Mouse (Mus musculus) intestine, postnatal 0 days (tissue): Measurements from ENCODE around the gene Phactr4. TPM values are rescaled to one million over a fixed set of nuclear protein-coding genes. Genes with fewer than 3 reads are reported as not detected.

Experiments used
- ATAC-seq: fragments of 200-750 bp; cut with Nextera tagmentation; 2 replicates; pipeline ENCODE4 v1.8.0; 2017; ENCODE audit warnings: mild to moderate bottlenecking, moderate TSS enrichment, moderate library complexity
- H3K27ac ChIP-seq: fragments of 300-500 bp; sonication (generic); 2 replicates; pipeline ENCODE4 v1.5.1; 2014; ENCODE audit warnings: mild to moderate bottlenecking, low read depth, low read length, moderate library complexity
- H3K27me3 ChIP-seq: fragments of 300-500 bp; sonication (generic); replicated peaks from 2 replicates; pipeline ENCODE4 v1.6.1; 2014; ENCODE audit warnings: low read length, mixed read lengths; ENCODE audit not compliant: control insufficient read depth, insufficient read depth
- H3K36me3 ChIP-seq: fragments of 300-500 bp; sonication (generic); 2 replicates; pipeline ENCODE4 v1.6.1; 2014; ENCODE audit warnings: mild to moderate bottlenecking, moderate library complexity; ENCODE audit not compliant: control insufficient read depth, insufficient read depth
- H3K4me1 ChIP-seq: fragments of 300-500 bp; sonication (generic); replicated peaks from 2 replicates; pipeline ENCODE4 v1.6.1; 2014; ENCODE audit warnings: antibody characterized with exemption, low read length, mixed read lengths; ENCODE audit not compliant: control insufficient read depth, insufficient read depth
- H3K4me2 ChIP-seq: fragments of 300-500 bp; sonication (generic); replicated peaks from 2 replicates; pipeline ENCODE4 v1.6.1; 2014; ENCODE audit warnings: low read depth, mild to moderate bottlenecking, moderate library complexity
- H3K4me3 ChIP-seq: fragments of 300-500 bp; sonication (generic); 2 replicates; pipeline ENCODE4 v1.5.1; 2014; ENCODE audit warnings: low read depth, low read length
- H3K9ac ChIP-seq: fragments of 300-500 bp; sonication (generic); 2 replicates; pipeline ENCODE4 v1.6.1; 2014; ENCODE audit warnings: mild to moderate bottlenecking, low read depth, low read length
- H3K9me3 ChIP-seq: fragments of 300-500 bp; sonication (generic); 2 replicates; pipeline ENCODE4 v1.6.1; 2016; ENCODE audit warnings: mixed run types; ENCODE audit not compliant: control insufficient read depth
- CTCF ChIP-seq: sonication (generic); IDR thresholded peaks from 2 replicates; pipeline ENCODE4 v1.5.1; 2016; ENCODE audit warnings: low read depth, mild to moderate bottlenecking, control low read depth, antibody characterized with exemption, moderate library complexity
- WGBS: fragments of 180-500 bp; shearing (Covaris S2); extraction: QIAGEN DNeasy Blood & Tissue Kit; methylation state at CpG from one replicate; pipeline ENCODE4 v1.1.7; 2014; 5-methylcytosine and 5-hydroxymethylcytosine counted together
- polyA plus RNA-seq: library from polyadenylated mRNA; unstranded; fragments of >200 nt; fragmentation: Nextera tagmentation; extraction: Ambion mirVana; gene quantifications from 2 replicates; pipeline ENCODE4 v1.2.1, GENCODE M21; 2015

The Phactr4 gene
- polyA plus RNA-seq, 1 experiment from 2014 or later, result 16.7 TPM

DNA sequence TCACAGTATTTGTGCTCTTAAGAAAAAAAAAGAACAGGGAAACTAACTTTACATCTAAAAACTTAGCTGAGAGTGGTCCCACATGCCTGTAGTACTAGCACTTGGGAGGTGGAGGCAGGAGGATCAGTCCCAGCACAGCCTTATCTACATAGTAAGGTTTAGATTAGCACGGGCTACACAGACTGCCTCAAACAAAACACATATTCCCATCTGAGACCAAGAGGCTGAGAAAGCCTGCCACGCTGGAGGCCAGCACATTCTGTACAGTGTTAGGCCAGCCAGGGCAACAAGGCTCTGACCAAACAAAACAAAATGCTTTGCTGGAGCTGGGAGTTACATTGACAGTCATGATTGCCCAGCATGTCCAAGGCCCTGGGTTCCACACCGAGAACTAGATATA is 38.8 kb downstream of the Phactr4 start:
- Histone ChIP-seq H3K9ac (no peak overlapping the region), H3K36me3 (peaks cover 20% of the 10 kb centered on the region), H3K4me1 (no peaks in the 10 kb centered on the region), H3K27me3 (no peaks in the 10 kb centered on the region), H3K4me2 (no peak overlapping the region), H3K27ac (no peak overlapping the region), H3K4me3 (no peak overlapping the region), H3K9me3 (no peaks in the 10 kb centered on the region)
- no peak for TF ChIP-seq CTCF
- WGBS, result 61% methylated on average over 3 of the region's 3 CpGs
- ATAC-seq, result no peak

DNA sequence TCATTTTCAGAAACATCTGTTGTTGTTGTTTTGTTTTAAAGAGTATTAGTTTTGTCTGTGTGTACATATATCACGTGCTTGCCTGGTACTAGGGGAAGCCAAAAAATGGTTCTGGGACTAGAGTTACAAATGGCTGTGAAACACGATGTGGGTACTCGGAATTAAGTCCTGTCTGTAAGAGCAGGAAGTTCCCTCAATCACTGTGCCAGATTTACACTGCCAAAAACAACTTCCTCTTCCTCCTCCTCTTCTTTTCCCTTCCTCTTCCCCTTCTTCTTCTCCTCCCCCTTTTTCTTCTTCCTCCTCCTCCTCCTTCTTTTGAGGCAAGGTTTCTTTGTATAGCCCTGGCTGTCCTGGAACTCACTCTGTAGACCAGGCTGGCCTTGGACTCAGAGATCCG is 40.0 kb downstream of the Phactr4 start:
- H3K27ac ChIP-seq, result no peak overlapping the region
- H3K4me3 ChIP-seq, result no peak overlapping the region
- H3K27me3 ChIP-seq, result no peaks in the 10 kb centered on the region
- H3K36me3 ChIP-seq, result peaks cover 28% of the 10 kb centered on the region
- TF ChIP-seq CTCF, result no peak
- no peaks in the 10 kb centered on the region for H3K9me3 ChIP-seq
- H3K4me1 ChIP-seq, result no peaks in the 10 kb centered on the region
- H3K9ac ChIP-seq, result no peak overlapping the region
- ATAC-seq, result no peak
- no peak overlapping the region for H3K4me2 ChIP-seq
- 82% methylated on average over 4 of the region's 4 CpGs for WGBS

DNA sequence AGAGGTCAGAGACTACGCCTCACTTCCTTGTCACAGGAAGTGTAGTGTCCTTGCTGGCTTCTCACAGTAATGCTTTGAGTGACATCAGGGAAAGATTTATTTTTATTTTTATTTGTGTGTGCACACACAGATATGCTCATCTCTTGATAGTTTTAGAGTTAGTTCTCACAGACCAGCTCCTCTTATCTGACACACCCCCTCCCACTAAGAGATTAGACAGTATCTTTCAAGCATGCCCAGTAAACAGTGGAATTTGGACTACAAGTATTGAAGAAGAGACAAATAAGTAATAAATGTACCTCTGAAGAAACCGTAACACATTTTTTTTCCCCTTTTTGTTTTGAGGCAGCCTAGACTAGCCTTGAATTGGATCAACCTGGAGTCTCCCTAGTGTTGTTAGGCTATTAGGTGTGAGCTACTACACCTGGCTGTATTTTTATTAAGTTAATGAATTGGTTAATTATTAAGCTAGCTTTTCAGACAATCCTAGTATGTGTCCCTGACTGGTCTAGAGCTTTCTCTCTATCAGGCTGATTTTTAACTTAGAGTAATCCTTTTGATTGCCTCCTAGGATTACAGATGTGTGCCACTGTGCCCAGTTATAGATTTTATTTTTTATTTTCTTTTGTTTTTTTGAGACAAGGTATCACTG is 41.2 kb downstream of the Phactr4 start:
- TF ChIP-seq CTCF, result no peak
- H3K27ac ChIP-seq, result no peak overlapping the region
- H3K4me3 ChIP-seq, result no peak overlapping the region
- H3K9ac ChIP-seq, result no peak overlapping the region
- no peaks in the 10 kb centered on the region for H3K4me1 ChIP-seq
- 0 out of 2 replicates have a peak overlapping the region, but pooled peaks have one; percentile 6 for H3K4me2 ChIP-seq
- ATAC-seq, result no peak
- H3K9me3 ChIP-seq, result no peaks in the 10 kb centered on the region
- peaks cover 29% of the 10 kb centered on the region for H3K36me3 ChIP-seq
- WGBS, result 58% methylated on average over 2 of the region's 2 CpGs
- H3K27me3 ChIP-seq, result no peaks in the 10 kb centered on the region

DNA sequence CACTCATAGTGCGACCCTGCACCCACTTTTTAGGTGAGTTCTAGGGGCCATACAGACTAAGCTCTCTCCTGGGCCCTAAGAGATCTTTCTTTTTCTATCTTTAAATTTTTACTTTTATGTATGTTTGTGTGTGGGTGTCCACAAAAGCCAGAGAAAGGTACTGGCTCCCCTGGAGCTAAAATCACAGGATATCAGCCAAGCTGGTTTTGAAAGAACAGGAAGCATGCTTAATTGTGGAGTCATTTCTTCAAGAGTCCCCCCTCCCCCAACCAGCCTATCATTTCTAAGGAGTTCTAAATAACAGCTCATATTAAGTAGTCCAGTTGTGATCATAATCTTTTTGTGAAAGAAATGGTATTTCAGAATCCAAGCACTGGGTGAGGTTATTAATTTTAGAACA is 48.5 kb downstream of the Phactr4 start:
- Histone ChIP-seq H3K9ac (no peak overlapping the region), H3K36me3 (peaks cover 65% of the 10 kb centered on the region)
- no peak for TF ChIP-seq CTCF

GRCm38 (mm10) chr4:132369953-132370750 is 52.1 kb downstream of the Phactr4 start:
- no peaks in the 10 kb centered on the region for H3K9me3 ChIP-seq
- TF ChIP-seq CTCF, result no peak
- H3K4me3 ChIP-seq, result no peak overlapping the region
- no peaks in the 10 kb centered on the region for H3K4me1 ChIP-seq
- H3K36me3 ChIP-seq, result peaks cover 70% of the 10 kb centered on the region
- no peaks in the 10 kb centered on the region for H3K27me3 ChIP-seq
- H3K27ac ChIP-seq, result no peak overlapping the region
- 83% methylated on average over 8 of the region's 8 CpGs for WGBS
- ATAC-seq, result no peak
- no peak overlapping the region for H3K9ac ChIP-seq
- no peak overlapping the region for H3K4me2 ChIP-seq

More for the DNA sequence above, 48.5 kb downstream of the Phactr4 start:
- Histone ChIP-seq H3K4me2 (no peak overlapping the region), H3K27me3 (no peaks in the 10 kb centered on the region), H3K9me3 (no peaks in the 10 kb centered on the region), H3K4me3 (no peak overlapping the region), H3K27ac (no peak overlapping the region), H3K4me1 (no peaks in the 10 kb centered on the region)
- WGBS, result 93% methylated on average over 1 of the region's 1 CpGs
- no peak for ATAC-seq

DNA sequence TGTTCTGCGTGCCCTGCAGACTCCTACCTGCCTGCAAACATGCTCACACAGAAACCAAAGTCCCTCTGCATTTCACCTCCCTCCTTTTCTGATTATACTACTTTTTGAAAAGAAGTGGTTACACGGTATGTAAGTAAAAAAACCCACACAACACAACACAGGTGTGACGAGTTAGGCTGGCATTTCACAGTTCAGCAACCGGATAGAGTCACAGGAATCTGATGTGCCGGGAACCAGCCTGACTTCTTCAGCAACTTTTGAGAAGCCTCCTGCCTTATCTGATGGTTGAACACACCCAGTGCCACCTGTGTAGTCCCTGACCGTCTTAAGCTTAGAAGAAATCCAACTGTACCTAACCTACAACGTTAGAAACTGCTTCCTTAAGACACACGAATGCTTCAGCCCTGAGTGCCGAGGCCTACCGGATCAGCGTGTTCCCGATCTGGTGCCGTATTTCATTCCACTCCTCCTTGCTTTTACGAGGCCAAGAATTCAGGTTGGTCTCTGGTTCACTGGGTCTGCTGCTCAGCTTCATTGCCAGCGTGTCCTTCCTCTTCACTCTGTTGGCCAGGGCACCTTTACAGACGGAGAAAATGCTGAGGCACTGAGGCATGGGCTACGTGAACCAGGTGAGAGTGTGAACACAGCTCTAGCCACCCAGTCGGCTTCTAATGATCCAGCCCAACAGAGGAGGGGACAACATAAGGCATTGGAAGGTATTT is 54.6 kb downstream of the Phactr4 start:
- no peak for ATAC-seq
- Histone ChIP-seq H3K9me3 (no peaks in the 10 kb centered on the region), H3K4me3 (no peak overlapping the region), H3K4me1 (no peaks in the 10 kb centered on the region), H3K27ac (no peak overlapping the region), H3K9ac (no peak overlapping the region), H3K4me2 (no peak overlapping the region), H3K27me3 (no peaks in the 10 kb centered on the region), H3K36me3 (peaks cover 83% of the 10 kb centered on the region)
- no peak for TF ChIP-seq CTCF
- WGBS, result 88% methylated on average over 18 of the region's 18 CpGs
